Mouse (Mus musculus) megakaryocyte, embryonic 14.5 days (primary cell): Measurements from ENCODE around the gene Rb1. TPM values are rescaled to one million over a fixed set of nuclear protein-coding genes. Genes with fewer than 3 reads are reported as not detected.

ENCODE experiments used
- H3K27me3 ChIP-seq: replicated peaks from 2 replicates; pipeline ENCODE3; 2012; ENCODE audit warnings: inconsistent platforms
- H3K36me3 ChIP-seq: replicated peaks from 2 replicates; pipeline ENCODE3; 2012; ENCODE audit warnings: low read length, inconsistent platforms, mixed read lengths
- H3K4me1 ChIP-seq: 2 replicates; pipeline ENCODE4 v1.6.1; 2012; ENCODE audit warnings: inconsistent platforms
- H3K4me3 ChIP-seq: replicated peaks from 2 replicates; pipeline ENCODE3; 2012; ENCODE audit warnings: moderate library complexity, mild to moderate bottlenecking, inconsistent platforms
- H3K9me3 ChIP-seq: 2 replicates; pipeline ENCODE4 v1.6.1; 2012; ENCODE audit warnings: inconsistent platforms
- FLI1 ChIP-seq: IDR thresholded peaks from 2 replicates; pipeline ENCODE4 v1.6.1; 2012; ENCODE audit warnings: low read length, inconsistent platforms, mixed read lengths
- GATA1 ChIP-seq: IDR thresholded peaks from 3 replicates; pipeline ENCODE4 v1.6.1; 2012; ENCODE audit warnings: mixed read lengths, low read length, inconsistent platforms, borderline replicate concordance
- polyA plus RNA-seq: library from polyadenylated mRNA; stranded (reverse); fragments of >175 nt; gene quantifications from 2 replicates; pipeline ENCODE4 v1.2.3, GENCODE M21; 2012; ENCODE audit warnings: low replicate concordance; ENCODE audit not compliant: insufficient read depth

Rb1 gene
- 3.0 and 6.4 TPM in 2 replicates for polyA plus RNA-seq

GRCm38 (mm10) chr14:73325456-73326381 is at the start of gene Rb1:
Gene Rb1, minus strand, starts transcription at chr14:73325822.
- no peaks in the 10 kb centered on the region for H3K27me3 ChIP-seq
- H3K9me3 ChIP-seq: no peaks in the 10 kb centered on the region
- peaks cover 57% of the 10 kb centered on the region for H3K4me1 ChIP-seq
- peaks cover 15% of the 10 kb centered on the region for H3K36me3 ChIP-seq
- peak within 1 kb of the TSS; percentile 95 for H3K4me3 ChIP-seq
- no peak for TF ChIP-seq FLI1
- TF ChIP-seq GATA1: no peak

GRCm38 (mm10) chr14:73374315-73374890 is 48.8 kb upstream of the Rb1 start:
- no peak for TF ChIP-seq FLI1
- no peak for TF ChIP-seq GATA1
- Histone ChIP-seq H3K4me1 (peaks cover 94% of the 10 kb centered on the region), H3K27me3 (no peaks in the 10 kb centered on the region), H3K4me3 (no peak overlapping the region), H3K9me3 (no peaks in the 10 kb centered on the region), H3K36me3 (peaks cover 97% of the 10 kb centered on the region)

- Histone ChIP-seq H3K4me1 (peaks cover 96% of the 10 kb centered on the region), H3K4me3 (no peak overlapping the region), H3K36me3 (peaks cover 97% of the 10 kb centered on the region), H3K27me3 (no peaks in the 10 kb centered on the region), H3K9me3 (no peaks in the 10 kb centered on the region)
- TF ChIP-seq GATA1: no peak
- no peak for TF ChIP-seq FLI1
Measured at GRCm38 (mm10) chr14:73373606-73374005, 48.0 kb upstream of the Rb1 start.

GRCm38 (mm10) chr14:73372990-73373389 is 47.4 kb upstream of the Rb1 start:
- TF ChIP-seq FLI1 (no peak), GATA1 (no peak)
- H3K4me3 ChIP-seq: no peak overlapping the region
- H3K36me3 ChIP-seq: peaks cover 97% of the 10 kb centered on the region
- no peaks in the 10 kb centered on the region for H3K27me3 ChIP-seq
- H3K4me1 ChIP-seq: peaks cover 95% of the 10 kb centered on the region
- no peaks in the 10 kb centered on the region for H3K9me3 ChIP-seq

- Histone ChIP-seq H3K9me3 (no peaks in the 10 kb centered on the region), H3K36me3 (peaks cover 97% of the 10 kb centered on the region), H3K4me1 (peaks cover 83% of the 10 kb centered on the region), H3K4me3 (no peak overlapping the region), H3K27me3 (no peaks in the 10 kb centered on the region)
- TF ChIP-seq GATA1: no peak
- no peak for TF ChIP-seq FLI1
Measured at GRCm38 (mm10) chr14:73371577-73371976, 46.0 kb upstream of the Rb1 start.

- no peak for TF ChIP-seq FLI1
- no peak for TF ChIP-seq GATA1
- Histone ChIP-seq H3K9me3 (no peaks in the 10 kb centered on the region), H3K27me3 (no peaks in the 10 kb centered on the region), H3K4me1 (peaks cover 75% of the 10 kb centered on the region), H3K36me3 (peaks cover 100% of the 10 kb centered on the region), H3K4me3 (peak overlapping the region; percentile 42)
Measured at GRCm38 (mm10) chr14:73370695-73371372, 45.2 kb upstream of the Rb1 start.

GRCm38 (mm10) chr14:73370078-73370670 is 44.6 kb upstream of the Rb1 start:
- Histone ChIP-seq H3K4me3 (peak overlapping the region; percentile 33), H3K4me1 (peaks cover 69% of the 10 kb centered on the region), H3K9me3 (no peaks in the 10 kb centered on the region), H3K27me3 (no peaks in the 10 kb centered on the region), H3K36me3 (peaks cover 100% of the 10 kb centered on the region)
- TF ChIP-seq FLI1 (no peak), GATA1 (no peak)

GRCm38 (mm10) chr14:73369634-73370033 is 44.0 kb upstream of the Rb1 start:
- Histone ChIP-seq H3K9me3 (no peaks in the 10 kb centered on the region), H3K36me3 (peaks cover 98% of the 10 kb centered on the region), H3K4me3 (no peak overlapping the region), H3K27me3 (no peaks in the 10 kb centered on the region), H3K4me1 (peaks cover 63% of the 10 kb centered on the region)
- TF ChIP-seq FLI1 (no peak), GATA1 (no peak)

- Histone ChIP-seq H3K36me3 (peaks cover 98% of the 10 kb centered on the region), H3K4me1 (peaks cover 59% of the 10 kb centered on the region), H3K9me3 (no peaks in the 10 kb centered on the region), H3K4me3 (no peak overlapping the region), H3K27me3 (no peaks in the 10 kb centered on the region)
- no peak for TF ChIP-seq FLI1
- TF ChIP-seq GATA1: no peak
Measured at GRCm38 (mm10) chr14:73368966-73369365, 43.3 kb upstream of the Rb1 start.
